Mouse (Mus musculus) heart, postnatal 0 days (tissue): Measurements from ENCODE around the gene Rasgef1b.

Source experiments
- CTCF ChIP-seq: IDR thresholded peaks from 2 replicates; pipeline ENCODE4 v1.5.1; 2016; ENCODE audit warnings: antibody characterized with exemption, control low read depth, low read depth
- EP300 ChIP-seq: IDR thresholded peaks from 2 replicates; pipeline ENCODE4 v1.6.1; 2016; ENCODE audit warnings: antibody characterized with exemption, low read depth

GRCm38 (mm10) chr5:99504349-99504830 lies 224.5 kb downstream of the Rasgef1b start:
- 0 out of 2 replicates have a peak, but pooled peaks have one; percentile 2 for TF ChIP-seq CTCF
- no peak for TF ChIP-seq EP300
